Mouse (Mus musculus): ENCODE results near the gene Hmg20b. TPM values are rescaled to one million over a fixed set of nuclear protein-coding genes. Genes with fewer than 3 reads are reported as not detected.
A peak's percentile ranks its signal among the peaks of the same experiment; 100 is the strongest.

The Hmg20b gene
- total and polyA plus RNA-seq, 3 experiments: 7.9 to 39.6 (median 18.7) TPM

DNA sequence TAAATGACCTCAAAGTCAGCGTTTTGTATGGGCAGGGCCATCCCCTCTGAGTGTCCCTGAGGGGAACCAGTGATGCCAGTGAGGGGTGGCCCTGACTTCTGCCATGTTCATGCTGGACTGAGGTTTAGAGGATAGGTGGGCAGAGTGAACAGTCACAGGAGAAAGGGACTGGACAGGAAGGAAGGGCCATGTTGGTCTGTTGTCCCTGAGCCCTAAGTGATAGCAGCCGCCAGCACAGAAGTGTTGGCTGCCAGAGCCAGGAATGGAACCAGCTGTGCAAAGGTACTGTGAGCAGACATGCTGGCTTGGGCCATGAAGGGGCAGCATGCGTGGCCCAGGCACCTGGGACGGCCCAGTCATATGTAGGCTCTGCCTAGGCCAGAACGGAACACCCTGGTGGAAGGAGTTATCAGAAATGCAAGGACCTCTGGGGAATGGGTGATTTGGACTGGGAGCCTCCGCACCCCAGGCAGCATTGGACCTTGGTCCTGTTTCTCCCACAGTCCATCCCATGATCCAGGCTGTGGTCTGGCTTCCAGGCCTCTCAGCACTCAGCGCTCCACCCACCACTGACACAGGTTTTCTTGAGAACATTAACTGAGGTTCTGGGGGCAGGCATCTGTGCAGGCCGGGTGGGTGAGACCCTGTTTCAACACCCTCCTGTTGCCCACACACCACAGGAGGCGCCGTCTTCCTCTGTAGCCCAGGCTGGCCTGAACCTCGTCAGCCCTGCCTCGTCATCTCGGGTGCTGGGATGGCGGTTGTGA is 50.5 kb downstream of the Hmg20b start:
- H3K4me3 ChIP-seq (replicated peaks in 1 of 3; ENCODE audit: low read depth in 2 of 3, low read length in 2 of 3, poor library complexity in 1 of 3): no peak overlapping the region
- TF ChIP-seq MEF2A (IDR thresholded peaks at IDR 0.05; ENCODE audit: borderline replicate concordance, low read depth, low read length) (no peak), ETS1 (conservative IDR thresholded peaks at IDR 0.05; ENCODE audit: low read depth, low read length) (no peak), TBP (conservative IDR thresholded peaks at IDR 0.05; ENCODE audit: low read depth, low read length) (no peak), CHD1 (IDR thresholded peaks at IDR 0.05; ENCODE audit: low read depth, low read length) (no peak), ZKSCAN1 (IDR thresholded peaks at IDR 0.05; ENCODE audit: borderline replicate concordance, low read depth, low read length) (no peak), EP300 (IDR thresholded peaks at IDR 0.05; ENCODE audit: low read length) (no peak), UBTF (IDR thresholded peaks at IDR 0.05; ENCODE audit: low read depth, low read length) (no peak), POLR2A (IDR thresholded peaks at IDR 0.05; ENCODE audit: low read depth, low read length) (no peak), ELF1 (IDR thresholded peaks at IDR 0.05; ENCODE audit: low read depth, low read length) (no peak), MYC (IDR thresholded peaks at IDR 0.05; ENCODE audit: low read depth, low read length) (no peak)

DNA sequence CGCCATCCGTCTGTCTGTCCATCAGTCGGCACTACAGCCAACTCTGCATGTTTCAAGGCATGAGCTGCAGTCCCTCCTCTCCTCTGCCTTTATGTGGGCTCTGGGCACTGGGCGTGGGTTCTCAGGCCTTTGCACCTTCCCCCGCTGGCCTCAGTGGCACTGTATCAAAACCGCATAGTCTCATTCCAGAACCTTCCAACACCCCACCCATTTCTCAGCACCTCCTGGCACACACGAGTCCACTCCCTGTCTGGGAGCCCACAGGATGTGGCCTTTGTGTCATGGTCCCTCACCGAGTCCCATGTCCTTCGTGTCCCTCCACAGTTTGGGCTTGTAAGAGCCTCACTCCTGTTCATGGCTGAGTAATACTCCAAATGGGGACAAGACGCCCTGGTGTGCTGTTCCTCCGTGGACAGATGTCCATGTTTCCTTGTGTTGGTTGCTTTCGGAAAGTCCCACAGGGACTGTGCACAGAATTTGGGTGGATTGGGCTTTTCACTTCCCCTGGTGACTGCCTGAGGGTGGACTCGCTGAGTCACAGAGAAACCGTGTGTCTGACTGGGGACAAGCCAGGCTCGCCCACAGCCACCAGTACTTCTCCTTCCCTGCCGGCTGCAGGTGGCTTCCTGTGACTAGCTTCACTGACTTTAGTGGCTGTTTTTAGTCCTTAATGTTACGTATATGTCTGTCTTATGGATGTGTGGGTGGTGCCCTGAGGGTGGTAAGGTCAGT is 51.7 kb downstream of the Hmg20b start:
- DNase-seq (ENCODE audit: extremely low read depth): peak; percentile 86
- dilution Hi-C loops (cut with MboI; ENCODE audit: extremely low pct_ligation_motif_present, extremely low pct_unique_long_range_greater_than_20kb, low sequenced_read_pairs) (no loop called here), in situ Hi-C loops (cut with MboI; ENCODE audit: low pct_ligation_motif_present, low pct_unique_long_range_greater_than_20kb, low sequenced_read_pairs) (no loop called here)
- H3K4me1 ChIP-seq (ENCODE audit: control insufficient read depth in 1 of 2, insufficient read depth in 2 of 2): peaks cover 75 to 99% of the 10 kb centered on the region in 2 experiments
- no peaks in the 10 kb centered on the region for H3K27me3 ChIP-seq (replicated peaks)
- peak overlapping the region; percentile 87 for H3K27ac ChIP-seq (ENCODE audit: insufficient read depth, low read depth)
- peaks cover 75% of the 10 kb centered on the region for H3K79me2 ChIP-seq (replicated peaks; ENCODE audit: control insufficient read depth, extremely low read depth, insufficient read depth, poor library complexity, severe bottlenecking)
- peaks cover 0 to 32% of the 10 kb centered on the region in 2 experiments for H3K36me3 ChIP-seq (replicated peaks in 1 of 2; ENCODE audit: control insufficient read depth in 1 of 2, insufficient read depth in 1 of 2, low read length in 1 of 2)
- peak overlapping the region; percentile 77; the same call in 1 of the 2 replicates for H3K4me2 ChIP-seq (ENCODE audit: insufficient read depth, low read depth, poor library complexity, severe bottlenecking)
- peak overlapping the region in 1 of 3 experiments; percentile 33 for H3K4me3 ChIP-seq (replicated peaks in 1 of 3; ENCODE audit: low read depth in 2 of 3, low read length in 2 of 3, poor library complexity in 1 of 3)
- no peaks in the 10 kb centered on the region for H3K9me3 ChIP-seq (replicated peaks; ENCODE audit: low read length)
- H3K9ac ChIP-seq (ENCODE audit: insufficient read depth, low read depth): no peak overlapping the region
- TF ChIP-seq BHLHE40 (IDR thresholded peaks at IDR 0.05; ENCODE audit: low read depth, low read length) (peak; percentile 78), GABPA (IDR thresholded peaks at IDR 0.05; ENCODE audit: insufficient replicate concordance, low read depth, low read length) (no peak), KAT2A (IDR thresholded peaks at IDR 0.05; ENCODE audit: insufficient replicate concordance, low read length) (no peak), TCF12 (IDR thresholded peaks at IDR 0.05; ENCODE audit: low read depth, low read length) (peak; percentile 97), NRF1 (IDR thresholded peaks at IDR 0.05; ENCODE audit: low read depth, low read length) (no peak), NELFE (IDR thresholded peaks at IDR 0.05; ENCODE audit: low read depth, low read length) (no peak), JUND (conservative IDR thresholded peaks at IDR 0.05; ENCODE audit: low read depth, low read length) (peak; percentile 69), JUN (IDR thresholded peaks at IDR 0.05; ENCODE audit: insufficient read depth, low read depth, low read length) (no peak; the same call in 1 of the 2 replicates), SMC3 (IDR thresholded peaks at IDR 0.05; ENCODE audit: low read depth, low read length) (0 out of 2 replicates have a peak, but pooled peaks have one; percentile 1), USF1 (IDR thresholded peaks at IDR 0.05; ENCODE audit: low read depth, low read length) (no peak), EP300 (IDR thresholded peaks at IDR 0.05; ENCODE audit: low read length) (peak; percentile 98), RCOR1 (conservative IDR thresholded peaks at IDR 0.05; ENCODE audit: low read depth, low read length) (peak; percentile 70; the same call in 1 of the 2 replicates), MEF2A (IDR thresholded peaks at IDR 0.05; ENCODE audit: borderline replicate concordance, low read depth, low read length) (peak; percentile 89; the same call in 1 of the 2 replicates), ZMIZ1 (IDR thresholded peaks at IDR 0.05; ENCODE audit: low read depth, low read length) (no peak), POLR2AphosphoS2 (IDR thresholded peaks at IDR 0.05; ENCODE audit: low read depth, low read length) (no peak), ELF1 (IDR thresholded peaks at IDR 0.05; ENCODE audit: low read depth, low read length) (peak; percentile 20; the same call in 1 of the 2 replicates), SIN3A (IDR thresholded peaks at IDR 0.05; ENCODE audit: low read length) (peak; percentile 80), TBP (conservative IDR thresholded peaks at IDR 0.05; ENCODE audit: low read depth, low read length) (no peak), CTCF (conservative IDR thresholded peaks at IDR 0.05 in 1 of 2, IDR thresholded peaks at IDR 0.05 in 1 of 2; ENCODE audit: low read depth in 2 of 2, low read length in 2 of 2) (no peak; a peak in 1 of 4 replicates), MXI1 (IDR thresholded peaks at IDR 0.05; ENCODE audit: low read depth, low read length) (0 out of 2 replicates have a peak, but pooled peaks have one; percentile 47), HCFC1 (IDR thresholded peaks at IDR 0.05; ENCODE audit: low read depth, low read length) (no peak), USF2 (conservative IDR thresholded peaks at IDR 0.05; ENCODE audit: low read depth, low read length) (no peak), IRF4 (IDR thresholded peaks at IDR 0.05; ENCODE audit: low read depth, low read length) (peak; percentile 96)

More for the DNA sequence above, 50.5 kb downstream of the Hmg20b start:
- no peak overlapping the region for H3K4me2 ChIP-seq (ENCODE audit: insufficient read depth, low read depth, poor library complexity, severe bottlenecking)
- H3K9ac ChIP-seq (ENCODE audit: insufficient read depth, low read depth): no peak overlapping the region
- H3K79me2 ChIP-seq (replicated peaks; ENCODE audit: control insufficient read depth, extremely low read depth, insufficient read depth, poor library complexity, severe bottlenecking): peaks cover 65% of the 10 kb centered on the region
- peaks cover 78 to 98% of the 10 kb centered on the region in 2 experiments for H3K4me1 ChIP-seq (ENCODE audit: control insufficient read depth in 1 of 2, insufficient read depth in 2 of 2)
- DNase-seq (ENCODE audit: extremely low read depth): no peak
- no peaks in the 10 kb centered on the region for H3K27me3 ChIP-seq (replicated peaks)
- in situ Hi-C loops (cut with MboI; ENCODE audit: low pct_ligation_motif_present, low pct_unique_long_range_greater_than_20kb, low sequenced_read_pairs) (no loop called here), dilution Hi-C loops (cut with MboI; ENCODE audit: extremely low pct_ligation_motif_present, extremely low pct_unique_long_range_greater_than_20kb, low sequenced_read_pairs) (no loop called here)
- H3K27ac ChIP-seq (ENCODE audit: insufficient read depth, low read depth): peak overlapping the region; percentile 87
- peaks cover 0 to 28% of the 10 kb centered on the region in 2 experiments for H3K36me3 ChIP-seq (replicated peaks in 1 of 2; ENCODE audit: control insufficient read depth in 1 of 2, insufficient read depth in 1 of 2, low read length in 1 of 2)
- H3K9me3 ChIP-seq (replicated peaks; ENCODE audit: low read length): no peaks in the 10 kb centered on the region
